Mouse (Mus musculus) cerebellum, postnatal 36 days (tissue): ENCODE measurements around the gene Ltbp1.

Source experiments
- DNase-seq, 2 experiments: peaks; one replicate each; pipeline ENCODE4 v3.0.0; 2021 to 2022; ENCODE audit warnings: mixed read lengths in 2 of 2

Ltbp1 gene

DNA sequence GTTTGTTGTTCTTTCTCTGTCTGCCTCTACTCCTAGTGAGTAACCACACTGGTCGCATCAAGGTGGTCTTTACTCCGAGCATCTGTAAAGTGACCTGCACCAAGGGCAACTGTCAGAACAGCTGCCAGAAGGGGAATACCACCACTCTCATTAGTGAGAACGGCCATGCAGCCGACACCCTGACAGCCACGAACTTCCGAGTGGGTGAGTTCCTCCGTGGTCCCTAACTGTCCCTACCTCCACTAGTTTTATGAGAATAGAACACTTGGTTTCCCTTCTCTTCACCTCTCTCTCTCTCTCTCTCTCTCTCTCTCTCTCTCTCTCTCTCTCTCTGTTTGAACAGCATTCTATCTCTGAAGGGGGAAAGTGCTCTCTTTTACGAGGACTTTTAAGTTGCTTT, 173.6 kb downstream of the Ltbp1 start:
- no peak for DNase-seq

DNA sequence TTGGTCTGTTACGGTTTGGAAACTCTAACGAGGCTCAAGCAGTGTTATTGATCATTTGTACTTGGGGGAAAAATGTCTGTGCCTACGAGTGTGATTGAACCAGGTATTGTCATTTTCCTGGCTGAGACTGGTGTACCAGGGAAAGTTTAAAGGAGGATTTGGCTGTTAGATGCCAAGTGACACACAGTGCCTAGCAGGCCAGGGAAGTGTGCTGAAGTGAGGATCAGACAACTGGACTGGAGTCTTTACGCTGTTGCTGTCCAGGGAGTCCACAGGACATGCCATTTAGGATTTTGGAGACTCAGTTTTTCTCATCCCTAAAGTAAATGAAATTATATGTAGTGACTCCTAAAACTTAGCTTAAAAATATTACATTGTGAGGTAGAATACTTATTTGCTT, 174.9 kb downstream of the Ltbp1 start:
- DNase-seq = no peak

DNA sequence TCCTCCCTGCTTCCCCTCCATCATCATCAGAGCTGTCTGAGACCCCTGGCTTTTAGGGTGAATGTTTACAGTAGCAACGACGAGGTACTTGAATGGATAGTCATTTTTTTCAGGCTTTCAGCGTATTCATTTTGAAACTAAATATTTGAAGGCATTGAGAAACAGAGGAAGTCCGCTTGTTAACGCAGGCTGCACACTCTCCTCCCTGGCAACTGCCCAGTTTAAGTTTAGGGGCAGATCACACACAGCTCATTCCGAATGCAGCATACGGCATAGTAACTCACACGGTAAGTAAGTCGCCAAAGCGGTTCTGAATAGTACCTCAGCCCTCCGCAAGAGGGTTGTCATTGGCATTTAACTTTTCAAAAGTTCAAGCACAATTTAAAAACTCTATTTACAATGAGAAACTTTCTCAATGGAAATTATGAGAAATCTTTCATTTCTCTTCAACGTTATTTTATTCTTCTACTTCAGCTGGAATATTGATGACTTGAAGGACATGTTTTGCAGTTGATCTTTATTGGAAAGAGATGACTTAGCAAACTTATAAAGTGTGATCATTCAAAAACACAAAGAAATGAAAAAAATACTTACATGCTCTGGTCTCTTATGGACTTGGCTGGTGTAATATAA, 175.7 kb downstream of the Ltbp1 start:
- no peak for DNase-seq

DNA sequence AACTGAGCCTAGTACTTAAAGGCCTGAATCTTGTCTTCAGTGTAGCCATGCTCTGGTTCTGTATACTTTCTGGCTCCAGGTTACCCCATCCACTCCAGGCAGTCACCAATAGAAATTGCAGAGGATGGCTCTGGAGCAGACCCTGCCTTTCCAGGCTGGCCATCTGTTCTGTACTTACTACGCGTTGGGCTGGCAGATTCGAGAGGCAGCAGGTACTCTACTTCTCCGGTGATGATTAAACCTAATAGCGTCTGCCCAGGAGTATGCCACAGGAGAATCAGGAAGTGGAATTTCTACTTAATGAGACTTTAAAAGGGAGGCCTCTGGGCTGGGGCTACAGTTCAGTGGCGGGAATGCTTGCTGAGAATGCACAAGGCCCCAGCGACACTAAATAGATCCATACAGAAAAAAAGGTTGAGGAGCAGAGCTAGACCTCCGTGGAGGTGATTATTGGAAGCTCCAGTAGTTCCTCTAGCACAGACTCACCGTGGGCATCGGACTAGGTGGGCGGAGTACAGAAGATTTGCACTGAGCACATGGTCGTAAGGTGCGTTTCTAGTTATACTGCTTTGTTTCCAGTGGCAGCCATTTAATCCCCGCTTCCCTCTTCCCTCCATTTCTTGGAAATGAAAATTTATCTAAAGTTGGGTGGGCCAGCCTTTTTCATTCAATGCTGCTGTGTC, 177.1 kb downstream of the Ltbp1 start:
- no peak for DNase-seq

DNA sequence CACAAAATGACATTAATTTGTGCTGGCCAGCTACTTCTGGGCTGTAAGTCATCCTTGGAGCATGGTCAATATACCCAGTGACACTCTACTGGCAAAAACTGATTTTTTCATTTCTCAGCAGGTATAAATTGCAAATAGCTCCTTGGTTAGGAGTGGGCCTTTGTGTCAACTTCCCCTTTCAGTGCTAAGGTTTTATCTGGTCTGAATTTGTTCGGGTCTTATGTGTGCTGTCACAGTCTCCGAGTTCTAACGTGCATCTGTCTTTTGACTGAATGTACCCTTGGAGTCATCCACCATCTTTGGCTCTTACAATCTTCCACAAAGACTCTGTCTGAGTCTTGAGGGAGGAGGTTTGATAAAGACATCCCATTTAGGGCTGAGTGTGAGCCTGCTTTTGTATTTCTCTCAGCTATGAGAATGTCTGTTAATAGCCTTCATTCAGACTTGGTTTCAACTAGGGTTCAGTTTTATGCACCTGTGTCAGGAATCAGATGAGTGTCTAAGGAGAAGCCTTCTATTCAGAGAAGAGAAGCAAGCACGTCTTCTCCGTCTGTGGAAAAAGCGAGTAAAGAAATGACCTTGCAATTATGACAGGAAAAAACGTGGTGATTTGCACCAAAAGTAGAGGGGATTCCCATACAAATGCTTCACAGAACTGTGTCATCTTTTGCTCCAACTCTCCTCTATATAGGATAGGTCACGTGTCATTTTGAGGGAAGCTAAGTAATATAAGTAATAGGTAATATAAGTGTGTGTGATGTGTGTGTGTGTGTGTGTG, 181.6 kb downstream of the Ltbp1 start:
- DNase-seq = no peak

DNA sequence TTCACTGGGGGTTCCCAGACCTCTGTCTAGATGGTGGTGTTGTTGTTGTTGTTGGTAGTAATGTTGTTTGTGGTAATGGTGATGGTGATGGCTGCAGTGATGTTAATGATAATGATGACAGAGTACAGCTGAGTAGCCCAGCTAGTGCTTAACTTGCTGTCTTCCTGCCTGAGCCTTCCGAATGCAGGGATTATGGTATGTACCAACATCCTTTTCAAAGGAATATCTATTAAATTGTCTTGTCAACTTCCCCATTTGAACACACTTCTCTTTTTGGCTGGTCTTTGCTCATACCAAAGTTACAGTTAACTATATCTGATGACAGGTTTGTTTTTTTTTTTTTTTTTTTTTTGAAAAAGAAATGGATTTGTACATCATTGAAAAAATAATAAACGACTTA, 191.6 kb downstream of the Ltbp1 start:
- no peak for DNase-seq

DNA sequence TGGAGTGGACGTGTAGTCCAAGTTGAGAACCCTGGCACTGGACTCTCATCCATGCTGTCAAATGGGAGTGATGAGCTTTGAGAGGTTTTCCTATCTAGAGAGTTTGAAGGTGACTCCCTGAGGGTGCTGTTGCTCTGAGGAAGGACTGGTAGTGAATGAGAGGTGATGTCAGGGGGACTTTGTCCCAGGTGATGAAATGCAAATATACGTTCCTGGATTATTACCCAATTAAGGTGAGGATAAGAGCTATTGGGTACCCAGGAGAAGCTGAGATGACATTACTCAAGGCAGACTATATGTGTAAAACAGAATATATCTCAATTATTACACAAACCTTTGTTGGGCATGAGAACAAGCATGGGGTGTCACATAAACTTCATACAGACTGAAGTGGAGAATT, 193.4 kb downstream of the Ltbp1 start:
- no peak for DNase-seq

- no peak for DNase-seq
Observed at GRCm38 (mm10) chr17:75199694-75200093, 194.3 kb downstream of the Ltbp1 start.

DNA sequence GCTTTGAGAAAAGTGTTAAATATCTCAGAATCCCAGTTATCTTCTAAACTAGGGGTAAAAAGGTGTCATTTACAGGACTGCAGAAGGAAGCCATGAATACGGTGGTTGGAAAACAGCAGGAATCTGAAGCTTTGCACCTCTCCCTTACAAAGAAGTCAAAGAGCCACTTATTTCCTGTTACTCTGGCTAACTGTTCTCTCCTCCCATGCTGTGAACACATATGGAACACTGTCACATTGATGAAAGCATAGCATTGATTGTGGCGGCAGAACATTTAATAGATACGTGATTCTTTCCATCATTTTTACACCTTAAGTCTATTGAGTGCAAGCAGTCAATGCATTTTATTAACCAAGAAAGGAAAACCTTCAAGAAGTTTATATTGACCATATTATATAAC, 196.9 kb downstream of the Ltbp1 start:
- DNase-seq = no peak

GRCm38 (mm10) chr17:75204065-75204464, 198.7 kb downstream of the Ltbp1 start:
- no peak for DNase-seq

DNA sequence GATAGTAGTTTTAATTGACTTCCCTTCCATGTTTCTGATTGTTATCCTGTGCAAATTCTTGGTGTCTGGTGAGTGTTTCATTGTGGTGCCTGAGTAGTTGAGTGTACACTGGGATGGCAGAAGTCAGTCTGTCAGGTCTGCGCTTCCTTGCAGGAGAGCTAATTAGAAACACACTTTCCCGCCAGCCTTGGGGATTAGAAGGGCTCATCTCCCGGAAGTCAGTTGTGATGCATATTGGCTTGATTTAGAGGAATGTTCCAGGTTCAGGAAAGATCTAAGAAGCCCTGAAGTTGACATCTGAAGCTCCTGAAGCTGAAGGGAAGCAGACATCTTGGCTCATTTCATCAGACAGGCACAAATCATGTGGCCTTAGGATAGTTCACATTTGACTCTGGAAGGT, 200.9 kb downstream of the Ltbp1 start:
- DNase-seq = no peak

DNA sequence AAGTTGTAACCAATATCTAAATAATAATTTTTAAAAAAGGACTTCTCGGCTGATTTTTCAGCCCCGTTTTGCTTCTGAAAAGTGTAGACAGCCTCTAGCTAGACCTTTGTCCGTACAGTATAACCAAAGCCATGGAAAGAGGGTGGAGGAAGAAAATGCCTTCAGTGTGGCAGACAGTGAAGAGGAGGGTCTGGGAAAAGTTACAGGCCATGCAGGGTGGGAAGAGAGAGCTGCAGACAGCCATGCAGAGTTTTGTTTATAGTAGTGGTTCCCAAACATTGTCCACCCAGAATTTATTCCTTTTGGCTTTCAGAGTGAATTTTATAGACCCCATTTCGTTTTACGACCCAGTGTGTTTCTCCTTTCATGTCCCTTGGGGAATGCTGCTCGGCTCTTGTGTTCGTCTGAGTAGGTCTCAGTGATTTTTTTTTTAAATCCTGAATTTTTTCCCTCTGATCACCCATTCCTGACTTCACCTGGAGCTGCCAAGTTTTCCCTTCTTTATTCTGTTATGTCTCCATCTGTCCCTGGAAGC, 202.9 kb downstream of the Ltbp1 start:
- no peak for DNase-seq

GRCm38 (mm10) chr17:75210526-75210925, 205.2 kb downstream of the Ltbp1 start:
- DNase-seq = no peak

DNA sequence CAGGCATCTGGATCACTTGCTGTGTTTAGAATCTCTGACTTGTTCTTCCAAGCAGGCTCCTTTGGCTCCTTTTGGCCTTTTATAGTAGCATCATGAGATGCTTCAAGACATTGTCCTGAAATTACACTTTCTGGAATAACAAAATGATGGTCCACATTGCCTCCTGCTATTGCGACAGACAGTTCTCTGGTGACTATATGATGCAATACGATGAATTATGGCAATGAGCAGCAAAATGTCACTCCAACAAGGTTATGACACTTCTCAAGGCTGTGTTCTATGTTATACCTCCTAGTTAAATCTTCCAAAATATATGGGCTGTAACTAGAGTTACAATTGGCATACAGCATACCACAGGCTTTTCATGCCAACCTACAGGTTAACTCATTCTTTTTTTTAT, 211.0 kb downstream of the Ltbp1 start:
- DNase-seq = no peak

- DNase-seq = no peak
Observed at GRCm38 (mm10) chr17:75218700-75219099, 213.3 kb downstream of the Ltbp1 start.

GRCm38 (mm10) chr17:75228321-75228720, 223.0 kb downstream of the Ltbp1 start:
- DNase-seq = no peak

DNA sequence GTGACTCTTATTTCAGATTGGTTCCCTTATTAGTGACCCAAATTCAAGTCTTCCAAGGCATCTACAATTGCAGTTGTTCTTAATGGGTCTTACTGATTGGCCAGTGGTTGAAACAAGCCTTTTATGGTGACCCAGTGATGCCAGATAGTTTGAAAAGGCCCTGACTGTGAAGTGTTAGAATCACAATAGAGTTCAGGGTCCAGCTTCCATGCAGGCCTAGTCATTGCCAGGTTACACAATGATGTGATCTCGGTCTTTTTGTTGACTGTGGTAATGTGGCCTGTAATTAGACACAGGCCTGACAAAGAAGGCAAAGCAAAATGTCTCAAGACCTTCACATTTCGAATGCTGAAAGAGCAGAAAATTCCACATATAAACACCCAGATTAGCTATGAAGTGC, 227.8 kb downstream of the Ltbp1 start:
- DNase-seq = no peak

DNA sequence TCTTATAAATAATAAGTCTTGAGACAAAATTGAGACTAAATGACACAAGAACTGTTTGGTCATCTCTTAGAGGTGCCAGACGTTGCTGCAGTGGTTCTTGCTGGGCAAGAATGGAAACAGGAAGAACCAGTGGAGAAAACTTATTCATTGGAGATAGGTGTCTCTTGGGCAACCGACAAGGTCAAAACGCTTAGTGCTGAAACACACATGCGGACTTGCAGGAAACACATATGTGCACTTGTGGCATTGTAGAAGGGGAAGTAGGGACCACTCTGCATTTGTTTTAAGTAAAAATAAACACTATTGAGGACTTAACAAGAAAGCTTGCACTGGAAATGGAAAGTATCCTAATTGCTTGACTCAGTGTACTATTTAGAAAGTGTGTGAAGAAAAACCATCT, 228.6 kb downstream of the Ltbp1 start:
- DNase-seq = no peak

DNA sequence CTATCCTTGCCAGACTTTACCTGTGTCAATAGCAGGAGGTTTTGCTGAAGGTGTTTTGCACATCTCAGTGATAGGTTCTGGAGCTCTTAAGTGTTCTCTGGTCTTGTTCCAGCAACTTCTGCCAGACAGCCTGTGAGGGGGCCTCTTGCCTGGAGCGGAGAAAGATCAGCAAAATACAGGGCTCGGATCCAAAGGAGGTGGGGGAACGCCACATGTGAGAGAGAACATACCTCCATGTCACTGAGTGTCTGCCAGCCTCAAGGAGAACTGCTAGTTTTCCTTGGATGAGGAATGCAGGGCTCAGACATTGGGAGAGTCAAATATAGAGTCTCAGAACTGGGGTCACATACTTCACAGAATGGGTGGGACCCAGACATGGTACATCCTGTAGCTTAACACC, 230.4 kb downstream of the Ltbp1 start:
- DNase-seq = no peak

- no peak for DNase-seq
Observed at GRCm38 (mm10) chr17:75236543-75236942, 231.2 kb downstream of the Ltbp1 start.

DNA sequence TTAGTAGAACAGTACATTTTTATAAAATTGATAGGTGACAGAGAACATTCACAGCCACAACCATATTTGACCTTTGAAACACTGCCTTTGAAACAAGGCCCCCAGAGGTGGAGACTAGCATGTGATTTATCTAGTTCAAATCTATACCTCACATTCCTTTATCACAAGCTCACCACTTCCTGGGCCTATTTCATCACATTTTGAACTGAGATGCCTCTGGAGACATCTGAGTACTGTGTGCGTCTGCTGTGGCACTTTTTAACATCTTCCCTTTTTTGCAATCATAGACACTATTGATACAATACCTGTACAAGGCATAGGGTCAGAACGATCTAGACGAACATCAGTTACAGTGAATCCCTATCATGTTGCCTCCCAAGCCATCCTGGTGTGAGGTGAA, 232.1 kb downstream of the Ltbp1 start:
- no peak for DNase-seq

- no peak for DNase-seq
Observed at GRCm38 (mm10) chr17:75238655-75239054, 233.3 kb downstream of the Ltbp1 start.

GRCm38 (mm10) chr17:75239545-75239944, 234.2 kb downstream of the Ltbp1 start:
- no peak for DNase-seq

- DNase-seq = no peak
Observed at GRCm38 (mm10) chr17:75242086-75242485, 236.7 kb downstream of the Ltbp1 start.
